Mouse (Mus musculus): ENCODE data around the gene Pacsin1.

Pacsin1 gene

DNA sequence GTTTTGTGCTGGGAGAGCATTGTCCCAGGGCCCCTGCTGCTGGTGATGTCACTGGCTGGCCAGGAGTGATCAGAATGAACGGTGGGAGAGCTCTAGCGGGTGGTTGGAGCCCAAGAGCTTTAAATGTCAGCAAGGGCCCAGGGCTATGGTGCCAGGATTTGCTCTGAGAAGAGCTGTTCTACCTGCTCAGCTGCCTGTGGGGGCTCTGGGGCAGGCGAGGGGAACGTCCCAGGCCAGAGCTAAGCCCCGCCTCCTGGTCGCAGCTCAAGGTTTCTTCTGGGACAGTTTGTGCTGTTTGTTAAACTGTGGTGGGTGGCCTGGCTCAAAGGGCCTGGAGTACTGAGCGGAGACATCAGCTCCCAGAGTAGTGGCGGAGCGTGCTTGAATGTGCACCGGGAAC is 70.1 kb downstream of the Pacsin1 start:
- DNase-seq (ENCODE audit: low read depth, low spot score): no peak

DNA sequence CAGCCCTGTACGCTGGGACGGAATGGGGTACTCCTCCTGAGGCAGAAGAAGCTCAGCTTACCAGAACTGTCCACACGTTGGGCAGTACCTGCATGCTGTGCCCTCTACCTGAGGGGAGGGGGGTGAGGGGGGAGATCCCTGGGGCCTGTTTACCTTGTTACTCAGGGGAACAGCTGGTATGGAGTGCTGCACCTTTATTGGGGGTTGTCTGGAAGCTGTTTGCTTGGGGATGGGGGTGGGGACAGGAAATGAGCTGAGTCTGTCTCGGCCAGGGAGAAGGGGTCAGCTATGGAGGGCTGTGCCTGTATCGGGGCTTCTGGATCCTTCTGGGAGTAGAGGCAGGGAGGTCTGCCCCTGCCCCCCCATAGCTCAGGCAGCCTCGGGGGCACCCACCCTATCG is 71.2 kb downstream of the Pacsin1 start:
- DNase-seq (ENCODE audit: low read depth, low spot score): no peak

DNA sequence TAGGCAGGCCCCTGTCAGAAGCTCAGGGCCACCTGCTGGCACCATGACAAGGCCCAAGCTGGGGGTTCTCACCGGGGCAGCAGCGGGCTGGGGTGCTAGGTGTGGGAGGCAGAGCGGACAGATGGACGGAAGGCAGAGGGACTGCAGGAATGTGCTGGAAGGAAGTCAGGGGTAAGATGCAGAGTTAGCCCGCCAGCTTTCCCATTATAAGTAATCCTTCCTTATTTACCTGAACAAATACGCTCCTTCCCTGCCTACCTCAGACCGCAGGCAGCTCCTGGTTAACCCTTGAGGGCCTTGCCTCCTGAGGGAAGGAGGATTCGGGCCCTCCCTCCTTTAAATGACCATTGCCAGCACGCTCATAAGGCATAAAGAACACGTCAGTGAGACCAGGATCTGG is 73.5 kb downstream of the Pacsin1 start, which contains the start of gene Spdef:
Gene Spdef, minus strand, starts transcription at position 186 of the 400 bp plus-strand sequence.
- no peak for DNase-seq (ENCODE audit: low read depth, low spot score)

DNA sequence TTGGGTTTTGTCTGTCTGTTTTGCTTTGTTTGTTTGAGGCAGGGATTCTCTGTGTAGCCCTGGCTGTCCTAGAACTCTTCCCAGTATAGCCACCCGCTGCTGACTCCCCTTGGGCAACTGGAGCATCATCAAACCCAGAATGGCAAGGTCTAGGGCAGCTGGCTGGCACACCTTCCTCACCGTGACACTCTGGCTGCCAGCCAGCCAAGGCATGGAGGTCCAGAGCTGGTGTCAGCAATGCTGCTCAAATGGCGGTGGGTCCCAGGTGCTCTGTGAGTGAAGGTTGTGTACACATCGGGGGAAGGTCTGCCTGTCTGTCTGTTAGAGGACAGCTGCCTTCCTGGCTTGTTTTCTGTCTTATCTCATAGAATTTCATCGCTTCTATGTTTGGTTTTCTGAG is 76.8 kb downstream of the Pacsin1 start:
- no peak for DNase-seq (ENCODE audit: low read depth, low spot score)

DNA sequence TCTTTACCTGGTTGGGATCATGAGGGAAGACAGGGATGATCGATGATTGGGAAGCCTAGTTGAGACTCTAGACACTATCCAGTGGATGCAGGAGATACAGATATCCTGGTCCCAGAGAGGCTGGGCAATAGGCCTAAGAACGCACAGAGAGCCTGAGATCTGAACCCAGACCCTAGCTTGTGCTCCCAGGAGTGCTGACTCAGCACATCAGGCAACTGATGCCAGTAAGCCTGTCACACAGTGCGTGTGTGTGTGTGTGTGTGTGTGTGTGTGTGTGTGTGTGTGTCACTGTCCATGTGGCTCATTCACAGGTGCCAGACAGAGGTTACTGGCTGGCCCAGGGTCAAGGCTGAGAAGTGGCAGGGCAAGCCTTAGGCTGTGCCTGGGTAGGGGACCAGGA is 77.4 kb downstream of the Pacsin1 start:
- no peak for DNase-seq (ENCODE audit: low read depth, low spot score)

DNA sequence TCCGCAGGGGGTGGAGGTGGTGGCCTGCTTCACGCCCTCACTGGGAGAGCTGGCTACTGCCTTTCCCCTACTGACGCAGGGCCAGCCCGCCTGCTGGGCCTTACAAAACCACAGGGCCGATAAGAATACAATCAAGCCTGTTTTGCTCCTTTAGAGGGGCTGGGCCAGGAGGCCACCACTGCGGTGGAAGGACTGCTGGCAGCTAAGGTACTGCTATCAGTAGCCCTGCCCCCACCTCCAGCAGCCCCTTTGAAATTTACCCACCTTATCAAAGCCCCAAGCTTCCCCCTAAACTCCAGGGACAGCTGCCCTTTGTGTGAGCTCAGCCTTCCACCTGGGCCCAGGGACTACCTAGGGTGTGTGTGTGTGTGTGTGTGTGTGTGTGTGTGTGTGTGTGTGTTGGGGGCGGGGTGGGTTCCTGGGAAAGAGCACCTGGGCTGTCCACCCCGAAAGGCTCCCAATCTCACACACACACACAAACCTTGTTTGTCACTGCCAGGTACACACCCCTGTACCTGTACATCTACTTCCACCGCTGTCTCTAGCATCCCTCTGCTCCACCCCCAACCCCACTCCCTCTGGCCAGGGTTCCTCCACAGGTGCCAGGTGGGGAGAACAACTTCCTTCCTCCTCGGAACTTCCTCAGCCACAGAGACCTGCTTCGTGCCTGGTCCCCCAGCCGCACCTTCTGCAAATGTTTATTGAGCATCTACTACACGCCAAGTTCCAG is 79.2 kb downstream of the Pacsin1 start:
- DNase-seq (ENCODE audit: low read depth, low spot score): no peak

DNA sequence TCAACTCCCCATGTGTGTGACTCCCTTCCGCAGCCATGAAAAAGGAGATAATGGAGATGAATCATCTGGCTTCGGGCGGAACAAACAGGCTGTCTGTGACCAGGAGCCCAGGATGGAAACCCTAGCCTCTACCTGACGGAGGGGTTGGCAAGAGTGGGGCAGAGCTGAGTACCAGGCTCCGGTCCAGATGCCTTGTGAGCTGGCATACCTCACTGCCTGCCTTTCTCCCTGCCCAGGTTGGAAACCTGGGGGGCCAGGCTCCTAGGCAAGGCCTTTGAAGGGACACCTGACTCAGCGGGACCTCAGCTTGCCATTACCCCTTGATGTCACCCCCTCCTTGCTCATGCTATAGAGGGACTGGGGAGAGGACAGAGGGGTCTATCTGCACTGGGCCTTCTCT is 85.7 kb downstream of the Pacsin1 start:
- DNase-seq (ENCODE audit: low read depth, low spot score): no peak

DNA sequence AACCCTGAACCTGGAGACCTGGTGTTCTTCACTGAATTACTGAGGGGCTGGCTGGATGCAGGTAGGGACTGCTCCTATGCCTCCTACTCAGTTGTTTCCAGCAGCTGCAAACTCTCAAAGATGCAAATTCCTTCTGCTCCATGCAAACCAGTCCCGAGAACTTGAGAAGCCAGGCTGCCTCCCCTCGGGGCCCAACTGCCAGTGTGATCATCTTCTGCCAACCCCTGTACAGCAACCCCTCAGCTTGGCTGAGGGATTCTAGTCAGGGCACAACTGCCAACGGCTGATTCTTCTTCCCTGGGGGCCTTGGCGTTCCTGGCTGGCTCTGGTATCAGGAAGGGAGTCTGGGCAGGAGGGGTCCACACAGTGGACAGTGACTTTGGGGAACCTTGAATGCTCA is 91.1 kb downstream of the Pacsin1 start:
- DNase-seq (ENCODE audit: low read depth, low spot score): no peak

DNA sequence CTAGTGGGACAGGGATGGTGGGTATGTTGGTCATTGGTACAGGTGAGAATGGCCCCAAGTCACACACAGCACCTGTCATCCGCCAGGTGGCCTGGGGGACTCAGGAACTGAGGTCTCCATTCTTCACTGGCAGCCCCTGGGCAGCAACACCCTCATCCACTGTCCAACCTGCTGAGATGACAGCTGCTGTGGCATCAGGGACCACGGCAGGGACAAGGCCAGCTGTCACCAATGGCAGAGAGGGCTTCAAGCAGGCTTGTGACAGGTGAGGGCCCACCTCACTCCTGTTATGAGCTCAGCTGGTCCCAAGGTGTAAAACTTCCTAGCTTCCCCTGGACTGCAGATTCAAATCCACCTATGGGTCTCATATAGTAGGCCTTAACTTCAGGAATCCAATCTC is 92.8 kb downstream of the Pacsin1 start:
- DNase-seq (ENCODE audit: low read depth, low spot score): no peak

DNA sequence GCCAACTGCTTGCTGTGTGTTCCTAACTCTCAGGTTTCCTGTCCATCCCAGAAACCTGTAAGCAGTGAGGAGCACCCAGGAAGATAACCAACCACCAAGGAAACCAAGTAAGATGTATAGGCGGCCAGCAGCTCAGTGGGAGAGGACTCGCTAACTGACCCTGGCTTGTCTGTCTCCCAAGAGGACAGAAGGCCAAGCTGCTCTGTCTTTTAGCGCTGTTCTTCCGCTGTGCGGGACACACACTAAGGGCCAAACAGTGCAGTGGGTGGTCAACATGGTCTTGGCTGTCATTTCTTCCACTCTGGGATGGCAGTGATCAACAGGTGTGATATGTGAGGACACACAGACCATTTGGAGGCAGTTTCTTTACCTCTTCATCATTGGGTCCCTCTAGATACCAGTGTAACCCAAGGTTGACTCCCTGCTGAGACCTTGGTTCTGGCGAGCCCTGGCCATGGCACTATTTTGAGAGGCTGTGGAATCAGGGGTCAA is 95.2 kb downstream of the Pacsin1 start:
- no peak for DNase-seq (ENCODE audit: low read depth, low spot score)

DNA sequence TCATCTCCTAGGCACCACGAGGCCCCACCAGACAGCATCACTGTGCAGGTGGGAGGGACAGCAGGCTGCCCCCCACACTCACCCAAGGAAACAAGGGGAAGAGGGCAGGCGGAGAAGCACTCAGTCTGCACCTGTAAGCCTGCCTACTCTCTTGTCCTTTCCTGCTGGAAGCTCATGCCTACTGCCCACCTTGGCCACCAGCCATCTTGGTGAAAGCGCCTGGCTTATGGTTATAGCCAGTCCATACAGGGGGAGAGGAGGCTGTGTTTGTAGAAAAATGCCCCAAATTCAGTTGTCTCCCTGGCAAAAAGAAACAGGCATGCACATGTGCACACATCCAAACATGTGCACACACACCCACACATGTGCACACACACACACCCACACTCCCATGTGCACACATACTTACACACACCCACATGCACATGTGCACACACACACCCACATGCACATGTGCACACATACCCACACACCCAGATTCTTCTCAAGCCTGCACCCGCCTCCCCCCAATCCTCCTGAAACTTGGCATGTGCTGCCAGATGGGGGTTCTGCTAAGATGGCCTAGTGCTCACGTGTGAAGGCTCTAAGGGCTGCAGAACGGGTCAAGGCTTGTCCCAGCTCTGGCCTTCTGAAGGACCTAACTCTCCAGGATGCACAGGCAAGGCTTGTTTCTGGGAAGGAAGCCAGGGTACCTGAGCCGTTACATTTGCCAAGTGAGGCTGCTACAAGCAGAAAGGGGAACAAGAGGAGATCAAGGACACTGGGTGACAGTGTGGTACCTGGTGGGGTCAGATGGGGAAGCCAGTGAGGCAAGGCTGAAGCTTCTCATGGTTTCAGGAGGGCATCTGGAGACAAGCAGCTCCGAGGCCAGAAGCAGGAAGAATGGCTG is 96.2 kb downstream of the Pacsin1 start:
- no peak for DNase-seq (ENCODE audit: low read depth, low spot score)

DNA sequence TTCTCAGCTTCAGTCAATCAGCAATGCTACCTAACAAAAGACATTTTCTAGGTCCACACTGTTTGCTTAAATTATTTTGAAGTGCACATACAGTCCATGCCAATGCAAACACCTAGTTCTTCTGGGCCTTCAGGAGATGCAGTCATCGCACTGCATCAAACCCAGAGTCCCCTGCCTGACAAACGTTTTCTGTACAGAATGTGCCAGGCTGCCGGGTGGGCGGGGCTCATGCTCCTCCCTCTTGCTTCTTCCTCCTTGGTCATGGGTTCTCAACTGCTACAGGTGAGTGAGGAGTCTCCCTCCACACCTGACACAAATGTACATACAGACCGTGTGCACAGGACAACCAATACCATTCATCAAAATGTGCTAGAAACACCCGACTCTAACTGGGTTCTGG is 104.9 kb downstream of the Pacsin1 start:
- DNase-seq (ENCODE audit: low read depth, low spot score): no peak
